8 mouse cellular contexts compared by ENCODE assay signal in genomic region chr7:80729662-80730061, GRCm38 (mm10). TPM values are rescaled to one million over a fixed set of nuclear protein-coding genes. Genes with fewer than 3 reads are reported as not detected.
DNase-seq lines count a peak whose midpoint lies in the region; ATAC-seq and TF ChIP-seq lines count a peak whose summit lies in the region.

No protein-coding gene starts in this region.

- no peaks in the 10 kb centered on the region for H3K27me3 ChIP-seq in heart, embryonic 12.5 days (replicated peaks)
- H3K27me3 ChIP-seq in lung, embryonic 14.5 days (ENCODE audit: insufficient read depth, low read length): no peaks in the 10 kb centered on the region

- 22% methylated on average over 8 of the region's 8 CpGs for WGBS in heart, embryonic 12.5 days
- 22% methylated on average over 8 of the region's 8 CpGs for WGBS in lung, embryonic 14.5 days

- no peak for ATAC-seq in heart, embryonic 12.5 days (ENCODE audit: insufficient number of reproducible peaks, low FRiP score)
- 0 out of 2 replicates have a peak, but pooled peaks have one; percentile 14 for ATAC-seq in lung, embryonic 14.5 days (ENCODE audit: insufficient read depth)

- no peak overlapping the region for H3K4me2 ChIP-seq in heart, embryonic 12.5 days
- H3K4me2 ChIP-seq in lung, embryonic 14.5 days: no peak overlapping the region

- H3K9me3 ChIP-seq in heart, embryonic 12.5 days (replicated peaks): no peaks in the 10 kb centered on the region
- no peaks in the 10 kb centered on the region for H3K9me3 ChIP-seq in lung, embryonic 14.5 days (ENCODE audit: low read depth, low read length)

- H3K4me1 ChIP-seq in heart, embryonic 12.5 days (replicated peaks): peaks cover 26% of the 10 kb centered on the region
- H3K4me1 ChIP-seq in lung, embryonic 14.5 days (ENCODE audit: insufficient read depth): no peaks in the 10 kb centered on the region

- TF ChIP-seq CTCF in lung, embryonic 14.5 days (IDR thresholded peaks at IDR 0.05; ENCODE audit: low read depth): peak; percentile 93

- no peak overlapping the region for H3K4me3 ChIP-seq in heart, embryonic 12.5 days
- H3K4me3 ChIP-seq in lung, embryonic 14.5 days (ENCODE audit: low read depth, low read length): no peak overlapping the region

- no peak overlapping the region for H3K9ac ChIP-seq in heart, embryonic 12.5 days
- H3K9ac ChIP-seq in lung, embryonic 14.5 days: no peak overlapping the region

- H3K27ac ChIP-seq in heart, embryonic 12.5 days (ENCODE audit: poor library complexity, severe bottlenecking): 0 out of 2 replicates have a peak overlapping the region, but pooled peaks have one; percentile 36
- no peak overlapping the region for H3K27ac ChIP-seq in lung, embryonic 14.5 days (ENCODE audit: low read depth)

- H3K36me3 ChIP-seq in heart, embryonic 12.5 days: peaks cover 94% of the 10 kb centered on the region
- H3K36me3 ChIP-seq in lung, embryonic 14.5 days (ENCODE audit: insufficient read depth): peaks cover 92% of the 10 kb centered on the region

- DNase-seq in CD8-positive naive resting alpha-beta T cell, adult 2 months (ENCODE audit: low read depth in 2 of 2, low spot score in 2 of 2): peak; percentile 66 to 74
- peak; percentile 85 for DNase-seq in adrenal gland, postnatal 10 days
- DNase-seq in embryo, embryonic 11 days: peak; percentile 75
- peak; percentile 54 to 82 for DNase-seq in kidney, postnatal 36 days
- peak; percentile 90 for DNase-seq in lung, embryonic 14.5 days
- peak; percentile 65 for DNase-seq in retina, adult 2 months (ENCODE audit: low read depth, low spot score)
- DNase-seq in thymus, postnatal 25 days: peak; percentile 80

RNA-seq across cellular contexts. Expression of gene Crtc3, which starts 41.0 kb away (rescaled TPM):
- total RNA-seq in adrenal gland, postnatal 10 days (2021): 10 to 100 TPM; 19.0 to 26.8 TPM
- 16.7 and 16.9 TPM in 2 replicates for polyA plus RNA-seq in heart, embryonic 12.5 days (2016; fragmentation: Nextera tagmentation; extraction: Ambion mirVana)
- polyA plus RNA-seq in lung, embryonic 14.5 days (2014; fragmentation: Nextera tagmentation; extraction: Ambion mirVana): 27.5 and 28.0 TPM in 2 replicates
